Mouse (Mus musculus): ENCODE results near the gene Nek8. TPM values are rescaled to one million over a fixed set of nuclear protein-coding genes. Genes with fewer than 3 reads are reported as not detected.
A peak's percentile ranks its signal among the peaks of the same experiment; 100 is the strongest.
"Not testable (repeated sequence)": the region's sequence is repeated elsewhere in the genome, so short reads cannot be mapped to it uniquely, and the experiment has no call there.

Nek8 gene
- total RNA-seq, 2 experiments from 2014 or later = 9.8 to 12.8 TPM

- DNase-seq (ENCODE audit: low spot score in 2 of 2) = no peak
These were observed 29.6 kb downstream of the Nek8 start for GRCm38 (mm10) chr11:78146707-78147543.

GRCm38 (mm10) chr11:78146168-78146567, 30.3 kb downstream of the Nek8 start:
- no peak for DNase-seq (ENCODE audit: low spot score in 2 of 2)

- no peak for DNase-seq (ENCODE audit: low spot score in 2 of 2)
These were observed 33.0 kb downstream of the Nek8 start for GRCm38 (mm10) chr11:78143520-78143919.

- DNase-seq (ENCODE audit: low spot score in 2 of 2) = no peak
These were observed 35.8 kb downstream of the Nek8 start for GRCm38 (mm10) chr11:78140665-78141064.

GRCm38 (mm10) chr11:78138023-78138422, 38.5 kb downstream of the Nek8 start:
- no peak for DNase-seq (ENCODE audit: low spot score in 2 of 2)

GRCm38 (mm10) chr11:78137584-78137983, 38.9 kb downstream of the Nek8 start:
- no peak for DNase-seq (ENCODE audit: low spot score in 2 of 2)

- no peak for DNase-seq (ENCODE audit: low spot score in 2 of 2)
These were observed 40.3 kb downstream of the Nek8 start for GRCm38 (mm10) chr11:78136132-78136531.

GRCm38 (mm10) chr11:78135314-78135713, 41.2 kb downstream of the Nek8 start:
- not testable (repeated sequence) for DNase-seq (ENCODE audit: low spot score in 2 of 2)

- DNase-seq (ENCODE audit: low spot score in 2 of 2) = no peak
These were observed 42.1 kb downstream of the Nek8 start for GRCm38 (mm10) chr11:78134344-78134743.

GRCm38 (mm10) chr11:78133915-78134314, 42.6 kb downstream of the Nek8 start:
- DNase-seq (ENCODE audit: low spot score in 2 of 2) = no peak

GRCm38 (mm10) chr11:78129458-78129857, 47.0 kb downstream of the Nek8 start:
- no peak for DNase-seq (ENCODE audit: low spot score in 2 of 2)

- no peak for DNase-seq (ENCODE audit: low spot score in 2 of 2)
These were observed 49.7 kb downstream of the Nek8 start for GRCm38 (mm10) chr11:78126739-78127138.

- DNase-seq (ENCODE audit: low spot score in 2 of 2) = no peak
These were observed 50.8 kb downstream of the Nek8 start for GRCm38 (mm10) chr11:78125691-78126090.

GRCm38 (mm10) chr11:78123782-78124181, 52.7 kb downstream of the Nek8 start:
- no peak for DNase-seq (ENCODE audit: low spot score in 2 of 2)

GRCm38 (mm10) chr11:78122815-78123214, 53.7 kb downstream of the Nek8 start:
- DNase-seq (ENCODE audit: low spot score in 2 of 2) = no peak

GRCm38 (mm10) chr11:78121176-78121575, 55.3 kb downstream of the Nek8 start:
- peak in 1 of 2 experiments; percentile 27 for DNase-seq (ENCODE audit: low spot score in 2 of 2)

- DNase-seq (ENCODE audit: low spot score in 2 of 2) = no peak
These were observed 56.6 kb downstream of the Nek8 start for GRCm38 (mm10) chr11:78119898-78120297.

- no peak for DNase-seq (ENCODE audit: low spot score in 2 of 2)
These were observed 58.0 kb downstream of the Nek8 start for GRCm38 (mm10) chr11:78118467-78118866.

- no peak for DNase-seq (ENCODE audit: low spot score in 2 of 2)
These were observed 60.4 kb downstream of the Nek8 start for GRCm38 (mm10) chr11:78116146-78116410.
